Mouse (Mus musculus) testis, adult 2 months (tissue): ENCODE measurements around the gene Cd69.

ENCODE experiments used
- CTCF ChIP-seq: fragments of 200-500 bp; IDR thresholded peaks from 2 replicates; pipeline ENCODE4 v1.5.1; 2012; ENCODE audit warnings: low read depth, mild to moderate bottlenecking, inconsistent platforms, low read length, moderate library complexity; ENCODE audit not compliant: control insufficient read depth, insufficient read depth, insufficient replicate concordance
- POLR2A ChIP-seq: fragments of 200-500 bp; IDR thresholded peaks from 2 replicates; pipeline ENCODE4 v1.6.1; 2012; ENCODE audit warnings: low read depth, mild to moderate bottlenecking, inconsistent platforms, low read length, moderate library complexity; ENCODE audit not compliant: control insufficient read depth

- TF ChIP-seq POLR2A = no peak
- TF ChIP-seq CTCF = no peak
These were observed 41.2 kb upstream of the Cd69 start for GRCm38 (mm10) chr6:129316463-129316862.
